Mouse (Mus musculus): ENCODE measurements around the gene Card11. TPM values are rescaled to one million over a fixed set of nuclear protein-coding genes. Genes with fewer than 3 reads are reported as not detected.

The Card11 gene
- polyA plus RNA-seq, 1 experiment from 2014 or later = 0.57 TPM

- DNase-seq (ENCODE audit: low spot score) (no peak), ATAC-seq (replicated peaks; ENCODE audit: low FRiP score, low TSS enrichment, low read depth) (no peak)
- no peaks in the 10 kb centered on the region for H3K27me3 ChIP-seq (replicated peaks; ENCODE audit: control insufficient read depth, insufficient read depth, low read length)
- H3K4me1 ChIP-seq (replicated peaks; ENCODE audit: control insufficient read depth, insufficient read depth, low read length) = no peaks in the 10 kb centered on the region
- 89% methylated on average over 3 of the region's 3 CpGs for WGBS
- no peaks in the 10 kb centered on the region for H3K9me3 ChIP-seq (ENCODE audit: control insufficient read depth, low read length)
- H3K4me2 ChIP-seq (ENCODE audit: low read length) = no peak overlapping the region
- no peak overlapping the region for H3K9ac ChIP-seq (ENCODE audit: low read length)
- H3K36me3 ChIP-seq (ENCODE audit: control insufficient read depth, insufficient read depth, low read length) = no peaks in the 10 kb centered on the region
- no peak overlapping the region for H3K27ac ChIP-seq (ENCODE audit: low read depth)
- no peak overlapping the region for H3K4me3 ChIP-seq (ENCODE audit: low read depth, low read length)
These were observed 3.8 kb upstream of the Card11 start for GRCm38 (mm10) chr5:141004078-141004763.

GRCm38 (mm10) chr5:140999178-140999672 lies 1.2 kb downstream of the Card11 start:
- DNase-seq (ENCODE audit: low spot score) (no peak), ATAC-seq (replicated peaks; ENCODE audit: low FRiP score, low TSS enrichment, low read depth) (no peak)
- H3K36me3 ChIP-seq (ENCODE audit: control insufficient read depth, insufficient read depth, low read length) = no peaks in the 10 kb centered on the region
- no peak overlapping the region for H3K4me2 ChIP-seq (ENCODE audit: low read length)
- no peak overlapping the region for H3K27ac ChIP-seq (ENCODE audit: low read depth)
- no peaks in the 10 kb centered on the region for H3K27me3 ChIP-seq (replicated peaks; ENCODE audit: control insufficient read depth, insufficient read depth, low read length)
- H3K9me3 ChIP-seq (ENCODE audit: control insufficient read depth, low read length) = 0 out of 2 replicates have a peak, but pooled peaks cover 4% of the 10 kb centered on the region
- WGBS = 75% methylated on average over 7 of the region's 7 CpGs
- H3K4me3 ChIP-seq (ENCODE audit: low read depth, low read length) = no peak overlapping the region
- no peaks in the 10 kb centered on the region for H3K4me1 ChIP-seq (replicated peaks; ENCODE audit: control insufficient read depth, insufficient read depth, low read length)
- H3K9ac ChIP-seq (ENCODE audit: low read length) = no peak overlapping the region

GRCm38 (mm10) chr5:140997767-140998166 lies 2.6 kb downstream of the Card11 start:
- ATAC-seq (replicated peaks; ENCODE audit: low FRiP score, low TSS enrichment, low read depth) (no peak), DNase-seq (ENCODE audit: low spot score) (no peak)
- 83% methylated on average over 4 of the region's 4 CpGs for WGBS
- Histone ChIP-seq H3K27ac (ENCODE audit: low read depth) (no peak overlapping the region), H3K9me3 (ENCODE audit: control insufficient read depth, low read length) (0 out of 2 replicates have a peak, but pooled peaks cover 4% of the 10 kb centered on the region), H3K4me2 (ENCODE audit: low read length) (no peak overlapping the region), H3K4me1 (replicated peaks; ENCODE audit: control insufficient read depth, insufficient read depth, low read length) (no peaks in the 10 kb centered on the region), H3K27me3 (replicated peaks; ENCODE audit: control insufficient read depth, insufficient read depth, low read length) (no peaks in the 10 kb centered on the region), H3K36me3 (ENCODE audit: control insufficient read depth, insufficient read depth, low read length) (no peaks in the 10 kb centered on the region), H3K4me3 (ENCODE audit: low read depth, low read length) (no peak overlapping the region), H3K9ac (ENCODE audit: low read length) (no peak overlapping the region)

GRCm38 (mm10) chr5:140992093-140993070 lies 8.0 kb downstream of the Card11 start:
- no peak overlapping the region for H3K4me3 ChIP-seq (ENCODE audit: low read depth, low read length)
- no peak overlapping the region for H3K4me2 ChIP-seq (ENCODE audit: low read length)
- DNase-seq (ENCODE audit: low spot score) = no peak
- H3K4me1 ChIP-seq (replicated peaks; ENCODE audit: control insufficient read depth, insufficient read depth, low read length) = no peaks in the 10 kb centered on the region
- no peaks in the 10 kb centered on the region for H3K9me3 ChIP-seq (ENCODE audit: control insufficient read depth, low read length)
- H3K27ac ChIP-seq (ENCODE audit: low read depth) = no peak overlapping the region
- 69% methylated on average over 11 of the region's 11 CpGs for WGBS
- no peaks in the 10 kb centered on the region for H3K36me3 ChIP-seq (ENCODE audit: control insufficient read depth, insufficient read depth, low read length)
- ATAC-seq (replicated peaks; ENCODE audit: low FRiP score, low TSS enrichment, low read depth) = no peak
- H3K9ac ChIP-seq (ENCODE audit: low read length) = no peak overlapping the region
- H3K27me3 ChIP-seq (replicated peaks; ENCODE audit: control insufficient read depth, insufficient read depth, low read length) = no peaks in the 10 kb centered on the region

GRCm38 (mm10) chr5:140985311-140986050 lies 14.9 kb downstream of the Card11 start:
- no peak overlapping the region for H3K27ac ChIP-seq (ENCODE audit: low read depth)
- H3K4me1 ChIP-seq (replicated peaks; ENCODE audit: control insufficient read depth, insufficient read depth, low read length) = peaks cover 6% of the 10 kb centered on the region; the same call in 1 of the 2 replicates
- no peaks in the 10 kb centered on the region for H3K9me3 ChIP-seq (ENCODE audit: control insufficient read depth, low read length)
- H3K27me3 ChIP-seq (replicated peaks; ENCODE audit: control insufficient read depth, insufficient read depth, low read length) = no peaks in the 10 kb centered on the region
- no peaks in the 10 kb centered on the region for H3K36me3 ChIP-seq (ENCODE audit: control insufficient read depth, insufficient read depth, low read length)
- H3K4me2 ChIP-seq (ENCODE audit: low read length) = no peak overlapping the region
- 91% methylated on average over 9 of the region's 9 CpGs for WGBS
- ATAC-seq (replicated peaks; ENCODE audit: low FRiP score, low TSS enrichment, low read depth) (no peak), DNase-seq (ENCODE audit: low spot score) (no peak)
- no peak overlapping the region for H3K4me3 ChIP-seq (ENCODE audit: low read depth, low read length)
- H3K9ac ChIP-seq (ENCODE audit: low read length) = no peak overlapping the region

- no peak overlapping the region for H3K4me3 ChIP-seq (ENCODE audit: low read depth, low read length)
- no peak overlapping the region for H3K9ac ChIP-seq (ENCODE audit: low read length)
- ATAC-seq (replicated peaks; ENCODE audit: low FRiP score, low TSS enrichment, low read depth) = no peak
- H3K4me1 ChIP-seq (replicated peaks; ENCODE audit: control insufficient read depth, insufficient read depth, low read length) = peaks cover 6% of the 10 kb centered on the region; the same call in 1 of the 2 replicates
- H3K36me3 ChIP-seq (ENCODE audit: control insufficient read depth, insufficient read depth, low read length) = no peaks in the 10 kb centered on the region
- no peak overlapping the region for H3K4me2 ChIP-seq (ENCODE audit: low read length)
- no peaks in the 10 kb centered on the region for H3K27me3 ChIP-seq (replicated peaks; ENCODE audit: control insufficient read depth, insufficient read depth, low read length)
- DNase-seq (ENCODE audit: low spot score) = no peak
- H3K9me3 ChIP-seq (ENCODE audit: control insufficient read depth, low read length) = peaks cover 6% of the 10 kb centered on the region; the same call in 1 of the 2 replicates
- 25% methylated on average over 6 of the region's 6 CpGs for WGBS
- H3K27ac ChIP-seq (ENCODE audit: low read depth) = no peak overlapping the region
These were observed 19.0 kb downstream of the Card11 start for GRCm38 (mm10) chr5:140981370-140981805.

- no peak overlapping the region for H3K9ac ChIP-seq (ENCODE audit: low read length)
- no peak for DNase-seq (ENCODE audit: low spot score)
- H3K4me2 ChIP-seq (ENCODE audit: low read length) = no peak overlapping the region
- ATAC-seq (replicated peaks; ENCODE audit: low FRiP score, low TSS enrichment, low read depth) = no peak
- H3K36me3 ChIP-seq (ENCODE audit: control insufficient read depth, insufficient read depth, low read length) = no peaks in the 10 kb centered on the region
- no peaks in the 10 kb centered on the region for H3K27me3 ChIP-seq (replicated peaks; ENCODE audit: control insufficient read depth, insufficient read depth, low read length)
- no peak overlapping the region for H3K4me3 ChIP-seq (ENCODE audit: low read depth, low read length)
- H3K9me3 ChIP-seq (ENCODE audit: control insufficient read depth, low read length) = peaks cover 6% of the 10 kb centered on the region; the same call in 1 of the 2 replicates
- WGBS = 64% methylated on average over 5 of the region's 5 CpGs
- H3K4me1 ChIP-seq (replicated peaks; ENCODE audit: control insufficient read depth, insufficient read depth, low read length) = peaks cover 6% of the 10 kb centered on the region; the same call in 1 of the 2 replicates
- H3K27ac ChIP-seq (ENCODE audit: low read depth) = no peak overlapping the region
These were observed 19.6 kb downstream of the Card11 start for GRCm38 (mm10) chr5:140980783-140981182.

GRCm38 (mm10) chr5:140980051-140980450 lies 20.3 kb downstream of the Card11 start:
- no peak overlapping the region for H3K4me2 ChIP-seq (ENCODE audit: low read length)
- no peak overlapping the region for H3K4me3 ChIP-seq (ENCODE audit: low read depth, low read length)
- DNase-seq (ENCODE audit: low spot score) = no peak
- no peaks in the 10 kb centered on the region for H3K27me3 ChIP-seq (replicated peaks; ENCODE audit: control insufficient read depth, insufficient read depth, low read length)
- no peak overlapping the region for H3K27ac ChIP-seq (ENCODE audit: low read depth)
- peaks cover 6% of the 10 kb centered on the region; the same call in 1 of the 2 replicates for H3K9me3 ChIP-seq (ENCODE audit: control insufficient read depth, low read length)
- WGBS = 93% methylated on average over 2 of the region's 2 CpGs
- no peak overlapping the region for H3K9ac ChIP-seq (ENCODE audit: low read length)
- peaks cover 6% of the 10 kb centered on the region; the same call in 1 of the 2 replicates for H3K4me1 ChIP-seq (replicated peaks; ENCODE audit: control insufficient read depth, insufficient read depth, low read length)
- no peak for ATAC-seq (replicated peaks; ENCODE audit: low FRiP score, low TSS enrichment, low read depth)
- no peaks in the 10 kb centered on the region for H3K36me3 ChIP-seq (ENCODE audit: control insufficient read depth, insufficient read depth, low read length)
